Mouse (Mus musculus): ENCODE data around the gene Itpkb. TPM values are rescaled to one million over a fixed set of nuclear protein-coding genes. Genes with fewer than 3 reads are reported as not detected.
A peak's percentile ranks its signal among the peaks of the same experiment; 100 is the strongest.

The Itpkb gene
- polyA plus RNA-seq, 1 experiment from 2014 or later = 14.5 TPM

- Histone ChIP-seq H3K4me2 (no peak overlapping the region), H3K27me3 (no peaks in the 10 kb centered on the region), H3K4me1 (replicated peaks) (peaks cover 46% of the 10 kb centered on the region), H3K27ac (no peak overlapping the region), H3K9me3 (no peaks in the 10 kb centered on the region), H3K9ac (replicated peaks) (no peak overlapping the region), H3K36me3 (peaks cover 8% of the 10 kb centered on the region), H3K4me3 (replicated peaks) (no peak overlapping the region)
- 78% methylated on average over 4 of the region's 4 CpGs for WGBS
- no peak for ATAC-seq (ENCODE audit: insufficient number of reproducible peaks, insufficient read depth, low FRiP score, low TSS enrichment, low read depth)
Measured at GRCm38 (mm10) chr1:180362176-180362575, 31.9 kb downstream of the Itpkb start.

GRCm38 (mm10) chr1:180362844-180363243, 32.6 kb downstream of the Itpkb start:
- H3K27me3 ChIP-seq = no peaks in the 10 kb centered on the region
- no peak overlapping the region for H3K9ac ChIP-seq (replicated peaks)
- no peak overlapping the region for H3K27ac ChIP-seq
- no peak overlapping the region for H3K4me2 ChIP-seq
- 83% methylated on average over 5 of the region's 5 CpGs for WGBS
- H3K36me3 ChIP-seq = peaks cover 8% of the 10 kb centered on the region
- ATAC-seq (ENCODE audit: insufficient number of reproducible peaks, insufficient read depth, low FRiP score, low TSS enrichment, low read depth) = no peak
- peaks cover 45% of the 10 kb centered on the region for H3K4me1 ChIP-seq (replicated peaks)
- H3K4me3 ChIP-seq (replicated peaks) = no peak overlapping the region
- no peaks in the 10 kb centered on the region for H3K9me3 ChIP-seq

GRCm38 (mm10) chr1:180363317-180363716, 33.0 kb downstream of the Itpkb start:
- Histone ChIP-seq H3K4me1 (replicated peaks) (peaks cover 41% of the 10 kb centered on the region), H3K4me2 (no peak overlapping the region), H3K4me3 (replicated peaks) (no peak overlapping the region), H3K27me3 (no peaks in the 10 kb centered on the region), H3K9ac (replicated peaks) (no peak overlapping the region), H3K27ac (no peak overlapping the region), H3K36me3 (peaks cover 8% of the 10 kb centered on the region), H3K9me3 (no peaks in the 10 kb centered on the region)
- ATAC-seq (ENCODE audit: insufficient number of reproducible peaks, insufficient read depth, low FRiP score, low TSS enrichment, low read depth) = no peak
- 81% methylated on average over 3 of the region's 3 CpGs for WGBS

GRCm38 (mm10) chr1:180364005-180364404, 33.7 kb downstream of the Itpkb start:
- Histone ChIP-seq H3K4me3 (replicated peaks) (no peak overlapping the region), H3K27me3 (no peaks in the 10 kb centered on the region), H3K27ac (no peak overlapping the region), H3K4me1 (replicated peaks) (peaks cover 44% of the 10 kb centered on the region), H3K9ac (replicated peaks) (no peak overlapping the region), H3K36me3 (peaks cover 8% of the 10 kb centered on the region), H3K4me2 (no peak overlapping the region), H3K9me3 (no peaks in the 10 kb centered on the region)
- 63% methylated on average over 17 of the region's 17 CpGs for WGBS
- no peak for ATAC-seq (ENCODE audit: insufficient number of reproducible peaks, insufficient read depth, low FRiP score, low TSS enrichment, low read depth)

GRCm38 (mm10) chr1:180364720-180365119, 34.4 kb downstream of the Itpkb start:
- 0 out of 2 replicates have a peak, but pooled peaks have one; percentile 14 for ATAC-seq (ENCODE audit: insufficient number of reproducible peaks, insufficient read depth, low FRiP score, low TSS enrichment, low read depth)
- no peak overlapping the region for H3K9ac ChIP-seq (replicated peaks)
- H3K4me3 ChIP-seq (replicated peaks) = peak overlapping the region; percentile 50
- no peaks in the 10 kb centered on the region for H3K27me3 ChIP-seq
- no peaks in the 10 kb centered on the region for H3K9me3 ChIP-seq
- peaks cover 8% of the 10 kb centered on the region for H3K36me3 ChIP-seq
- WGBS = 35% methylated on average over 2 of the region's 2 CpGs
- no peak overlapping the region for H3K27ac ChIP-seq
- H3K4me1 ChIP-seq (replicated peaks) = peaks cover 46% of the 10 kb centered on the region
- peak overlapping the region; percentile 69 for H3K4me2 ChIP-seq

GRCm38 (mm10) chr1:180365180-180365810, 35.0 kb downstream of the Itpkb start:
- Histone ChIP-seq H3K4me2 (peak overlapping the region; percentile 69), H3K4me1 (replicated peaks) (peaks cover 46% of the 10 kb centered on the region), H3K9me3 (no peaks in the 10 kb centered on the region), H3K4me3 (replicated peaks) (peak overlapping the region; percentile 50), H3K36me3 (peaks cover 6% of the 10 kb centered on the region), H3K9ac (replicated peaks) (peak overlapping the region; percentile 58), H3K27me3 (no peaks in the 10 kb centered on the region), H3K27ac (peak overlapping the region; percentile 83)
- 3% methylated on average over 29 of the region's 29 CpGs for WGBS
- peak; percentile 93 for ATAC-seq (ENCODE audit: insufficient number of reproducible peaks, insufficient read depth, low FRiP score, low TSS enrichment, low read depth)

- H3K4me3 ChIP-seq (replicated peaks) = no peak overlapping the region
Measured at GRCm38 (mm10) chr1:180365983-180366811, 35.9 kb downstream of the Itpkb start.

GRCm38 (mm10) chr1:180367045-180367619, 36.8 kb downstream of the Itpkb start:
- Histone ChIP-seq H3K36me3 (no peaks in the 10 kb centered on the region), H3K27ac (no peak overlapping the region), H3K4me2 (no peak overlapping the region), H3K4me1 (replicated peaks) (peaks cover 46% of the 10 kb centered on the region), H3K4me3 (replicated peaks) (no peak overlapping the region), H3K27me3 (no peaks in the 10 kb centered on the region), H3K9ac (replicated peaks) (no peak overlapping the region), H3K9me3 (no peaks in the 10 kb centered on the region)
- WGBS = 75% methylated on average over 3 of the region's 3 CpGs
- ATAC-seq (ENCODE audit: insufficient number of reproducible peaks, insufficient read depth, low FRiP score, low TSS enrichment, low read depth) = no peak

More at GRCm38 (mm10) chr1:180365983-180366811, 35.9 kb downstream of the Itpkb start:
- WGBS = 77% methylated on average over 18 of the region's 18 CpGs
- Histone ChIP-seq H3K9me3 (no peaks in the 10 kb centered on the region), H3K36me3 (no peaks in the 10 kb centered on the region), H3K27me3 (no peaks in the 10 kb centered on the region), H3K27ac (no peak overlapping the region), H3K9ac (replicated peaks) (peak overlapping the region; percentile 18; the same call in 1 of the 2 replicates), H3K4me1 (replicated peaks) (peaks cover 46% of the 10 kb centered on the region), H3K4me2 (peak overlapping the region; percentile 69)
- no peak for ATAC-seq (ENCODE audit: insufficient number of reproducible peaks, insufficient read depth, low FRiP score, low TSS enrichment, low read depth)

GRCm38 (mm10) chr1:180367626-180368025, 37.3 kb downstream of the Itpkb start:
- Histone ChIP-seq H3K27me3 (no peaks in the 10 kb centered on the region), H3K9ac (replicated peaks) (no peak overlapping the region), H3K9me3 (no peaks in the 10 kb centered on the region), H3K27ac (no peak overlapping the region), H3K4me2 (no peak overlapping the region), H3K36me3 (no peaks in the 10 kb centered on the region), H3K4me1 (replicated peaks) (peaks cover 46% of the 10 kb centered on the region), H3K4me3 (replicated peaks) (no peak overlapping the region)
- no peak for ATAC-seq (ENCODE audit: insufficient number of reproducible peaks, insufficient read depth, low FRiP score, low TSS enrichment, low read depth)
- 87% methylated on average over 3 of the region's 3 CpGs for WGBS

GRCm38 (mm10) chr1:180368112-180368511, 37.8 kb downstream of the Itpkb start:
- Histone ChIP-seq H3K9me3 (no peaks in the 10 kb centered on the region), H3K9ac (replicated peaks) (no peak overlapping the region), H3K27me3 (no peaks in the 10 kb centered on the region), H3K4me1 (replicated peaks) (peaks cover 44% of the 10 kb centered on the region), H3K4me3 (replicated peaks) (no peak overlapping the region), H3K4me2 (no peak overlapping the region), H3K36me3 (no peaks in the 10 kb centered on the region), H3K27ac (no peak overlapping the region)
- no peak for ATAC-seq (ENCODE audit: insufficient number of reproducible peaks, insufficient read depth, low FRiP score, low TSS enrichment, low read depth)
- 84% methylated on average over 7 of the region's 7 CpGs for WGBS

- Histone ChIP-seq H3K27me3 (no peaks in the 10 kb centered on the region), H3K9ac (replicated peaks) (no peak overlapping the region), H3K4me3 (replicated peaks) (no peak overlapping the region), H3K9me3 (no peaks in the 10 kb centered on the region), H3K4me1 (replicated peaks) (peaks cover 40% of the 10 kb centered on the region), H3K36me3 (no peaks in the 10 kb centered on the region), H3K27ac (no peak overlapping the region), H3K4me2 (no peak overlapping the region)
- WGBS = 74% methylated on average over 9 of the region's 9 CpGs
- ATAC-seq (ENCODE audit: insufficient number of reproducible peaks, insufficient read depth, low FRiP score, low TSS enrichment, low read depth) = no peak
Measured at GRCm38 (mm10) chr1:180368646-180369045, 38.4 kb downstream of the Itpkb start.
